Mouse (Mus musculus): ENCODE data around the gene Klhl12. TPM values are rescaled to one million over a fixed set of nuclear protein-coding genes. Genes with fewer than 3 reads are reported as not detected.

Gene Klhl12
- polyA plus RNA-seq, 1 experiment from 2014 or later = 24.8 TPM

GRCm38 (mm10) chr1:134495991-134496390, 40.7 kb downstream of the Klhl12 start:
- H3K4me3 ChIP-seq (ENCODE audit: low read depth, low read length) = no peak overlapping the region
- H3K4me2 ChIP-seq (ENCODE audit: low read length) = no peak overlapping the region
- H3K9me3 ChIP-seq (replicated peaks; ENCODE audit: control insufficient read depth, low read length) = no peaks in the 10 kb centered on the region
- no peak overlapping the region for H3K9ac ChIP-seq (ENCODE audit: low read length)
- ATAC-seq (no peak), DNase-seq (ENCODE audit: low spot score) (no peak)
- H3K36me3 ChIP-seq (ENCODE audit: control insufficient read depth, insufficient read depth, low read length) = peaks cover under 1% of the 10 kb centered on the region; the same call in 1 of the 2 replicates
- H3K4me1 ChIP-seq (ENCODE audit: control insufficient read depth, insufficient read depth, low read length) = peaks cover 11% of the 10 kb centered on the region; the same call in 1 of the 2 replicates
- no peaks in the 10 kb centered on the region for H3K27me3 ChIP-seq (replicated peaks; ENCODE audit: control insufficient read depth, insufficient read depth, low read length)
- no peak overlapping the region for H3K27ac ChIP-seq (ENCODE audit: low read depth, low read length)
- 88% methylated on average over 10 of the region's 10 CpGs for WGBS

- Histone ChIP-seq H3K36me3 (ENCODE audit: control insufficient read depth, insufficient read depth, low read length) (peaks cover 11% of the 10 kb centered on the region), H3K27ac (ENCODE audit: low read depth, low read length) (no peak overlapping the region), H3K9ac (ENCODE audit: low read length) (no peak overlapping the region), H3K4me3 (ENCODE audit: low read depth, low read length) (no peak overlapping the region), H3K27me3 (replicated peaks; ENCODE audit: control insufficient read depth, insufficient read depth, low read length) (no peaks in the 10 kb centered on the region), H3K4me1 (ENCODE audit: control insufficient read depth, insufficient read depth, low read length) (peaks cover under 1% of the 10 kb centered on the region; the same call in 1 of the 2 replicates), H3K9me3 (replicated peaks; ENCODE audit: control insufficient read depth, low read length) (no peaks in the 10 kb centered on the region), H3K4me2 (ENCODE audit: low read length) (no peak overlapping the region)
- WGBS = 94% methylated on average over 1 of the region's 1 CpGs
- DNase-seq (ENCODE audit: low spot score) (no peak), ATAC-seq (no peak)
These were observed 45.6 kb downstream of the Klhl12 start for GRCm38 (mm10) chr1:134500916-134501315.

GRCm38 (mm10) chr1:134506201-134506600, 50.9 kb downstream of the Klhl12 start:
- H3K27me3 ChIP-seq (replicated peaks; ENCODE audit: control insufficient read depth, insufficient read depth, low read length) = no peaks in the 10 kb centered on the region
- H3K4me2 ChIP-seq (ENCODE audit: low read length) = no peak overlapping the region
- 95% methylated on average over 8 of the region's 8 CpGs for WGBS
- H3K4me1 ChIP-seq (ENCODE audit: control insufficient read depth, insufficient read depth, low read length) = no peaks in the 10 kb centered on the region
- peaks cover 42% of the 10 kb centered on the region for H3K36me3 ChIP-seq (ENCODE audit: control insufficient read depth, insufficient read depth, low read length)
- no peak overlapping the region for H3K9ac ChIP-seq (ENCODE audit: low read length)
- no peak for DNase-seq (ENCODE audit: low spot score)
- no peak overlapping the region for H3K27ac ChIP-seq (ENCODE audit: low read depth, low read length)
- no peaks in the 10 kb centered on the region for H3K9me3 ChIP-seq (replicated peaks; ENCODE audit: control insufficient read depth, low read length)
- ATAC-seq = no peak
- H3K4me3 ChIP-seq (ENCODE audit: low read depth, low read length) = no peak overlapping the region

GRCm38 (mm10) chr1:134510018-134510417, 54.7 kb downstream of the Klhl12 start:
- H3K4me3 ChIP-seq (ENCODE audit: low read depth, low read length) = no peak overlapping the region

GRCm38 (mm10) chr1:134512183-134512582, 56.9 kb downstream of the Klhl12 start:
- H3K27me3 ChIP-seq (replicated peaks; ENCODE audit: control insufficient read depth, insufficient read depth, low read length) = peaks cover 24% of the 10 kb centered on the region
- H3K4me1 ChIP-seq (ENCODE audit: control insufficient read depth, insufficient read depth, low read length) = peaks cover 8% of the 10 kb centered on the region; the same call in 1 of the 2 replicates
- no peak overlapping the region for H3K4me2 ChIP-seq (ENCODE audit: low read length)
- H3K4me3 ChIP-seq (ENCODE audit: low read depth, low read length) = no peak overlapping the region
- peaks cover 18% of the 10 kb centered on the region for H3K36me3 ChIP-seq (ENCODE audit: control insufficient read depth, insufficient read depth, low read length)
- H3K9ac ChIP-seq (ENCODE audit: low read length) = no peak overlapping the region
- 50% methylated on average over 4 of the region's 4 CpGs for WGBS
- peak; percentile 22 for DNase-seq (ENCODE audit: low spot score)
- no peak for ATAC-seq
- H3K9me3 ChIP-seq (replicated peaks; ENCODE audit: control insufficient read depth, low read length) = no peaks in the 10 kb centered on the region
- no peak overlapping the region for H3K27ac ChIP-seq (ENCODE audit: low read depth, low read length)

More at GRCm38 (mm10) chr1:134510018-134510417, 54.7 kb downstream of the Klhl12 start:
- ATAC-seq (no peak), DNase-seq (ENCODE audit: low spot score) (no peak)
- Histone ChIP-seq H3K27me3 (replicated peaks; ENCODE audit: control insufficient read depth, insufficient read depth, low read length) (peaks cover 24% of the 10 kb centered on the region), H3K27ac (ENCODE audit: low read depth, low read length) (no peak overlapping the region), H3K4me1 (ENCODE audit: control insufficient read depth, insufficient read depth, low read length) (peaks cover 8% of the 10 kb centered on the region; the same call in 1 of the 2 replicates), H3K9me3 (replicated peaks; ENCODE audit: control insufficient read depth, low read length) (no peaks in the 10 kb centered on the region), H3K36me3 (ENCODE audit: control insufficient read depth, insufficient read depth, low read length) (peaks cover 33% of the 10 kb centered on the region), H3K4me2 (ENCODE audit: low read length) (no peak overlapping the region), H3K9ac (ENCODE audit: low read length) (no peak overlapping the region)
- WGBS = 73% methylated on average over 7 of the region's 7 CpGs

- H3K4me1 ChIP-seq (ENCODE audit: control insufficient read depth, insufficient read depth, low read length) = peaks cover 8% of the 10 kb centered on the region; the same call in 1 of the 2 replicates
- peak overlapping the region; percentile 61; the same call in 1 of the 2 replicates for H3K4me2 ChIP-seq (ENCODE audit: low read length)
- no peak overlapping the region for H3K27ac ChIP-seq (ENCODE audit: low read depth, low read length)
- H3K4me3 ChIP-seq (ENCODE audit: low read depth, low read length) = no peak overlapping the region
- peaks cover 14% of the 10 kb centered on the region for H3K36me3 ChIP-seq (ENCODE audit: control insufficient read depth, insufficient read depth, low read length)
- peaks cover 24% of the 10 kb centered on the region for H3K27me3 ChIP-seq (replicated peaks; ENCODE audit: control insufficient read depth, insufficient read depth, low read length)
- no peak overlapping the region for H3K9ac ChIP-seq (ENCODE audit: low read length)
- WGBS = 45% methylated on average over 6 of the region's 6 CpGs
- DNase-seq (ENCODE audit: low spot score) (no peak), ATAC-seq (no peak)
- no peaks in the 10 kb centered on the region for H3K9me3 ChIP-seq (replicated peaks; ENCODE audit: control insufficient read depth, low read length)
These were observed 57.3 kb downstream of the Klhl12 start for GRCm38 (mm10) chr1:134512584-134512983.

- 2% methylated on average over 38 of the region's 38 CpGs for WGBS
- DNase-seq (ENCODE audit: low spot score) = peak; percentile 29
- Histone ChIP-seq H3K27me3 (replicated peaks; ENCODE audit: control insufficient read depth, insufficient read depth, low read length) (peaks cover 24% of the 10 kb centered on the region), H3K9me3 (replicated peaks; ENCODE audit: control insufficient read depth, low read length) (no peaks in the 10 kb centered on the region), H3K36me3 (ENCODE audit: control insufficient read depth, insufficient read depth, low read length) (peaks cover 6% of the 10 kb centered on the region), H3K4me2 (ENCODE audit: low read length) (peak overlapping the region; percentile 61), H3K4me3 (ENCODE audit: low read depth, low read length) (peak overlapping the region; percentile 30), H3K4me1 (ENCODE audit: control insufficient read depth, insufficient read depth, low read length) (peaks cover 8% of the 10 kb centered on the region; the same call in 1 of the 2 replicates), H3K9ac (ENCODE audit: low read length) (peak overlapping the region; percentile 54), H3K27ac (ENCODE audit: low read depth, low read length) (no peak overlapping the region)
- no peak for ATAC-seq
These were observed 58.1 kb downstream of the Klhl12 start for GRCm38 (mm10) chr1:134513312-134513860.

GRCm38 (mm10) chr1:134513876-134514590, 58.7 kb downstream of the Klhl12 start:
- Histone ChIP-seq H3K27me3 (replicated peaks; ENCODE audit: control insufficient read depth, insufficient read depth, low read length) (peaks cover 24% of the 10 kb centered on the region), H3K4me3 (ENCODE audit: low read depth, low read length) (peak overlapping the region; percentile 30; the same call in 1 of the 2 replicates), H3K4me1 (ENCODE audit: control insufficient read depth, insufficient read depth, low read length) (peaks cover 8% of the 10 kb centered on the region; the same call in 1 of the 2 replicates), H3K36me3 (ENCODE audit: control insufficient read depth, insufficient read depth, low read length) (peaks cover 3% of the 10 kb centered on the region; the same call in 1 of the 2 replicates), H3K9me3 (replicated peaks; ENCODE audit: control insufficient read depth, low read length) (no peaks in the 10 kb centered on the region), H3K27ac (ENCODE audit: low read depth, low read length) (no peak overlapping the region), H3K9ac (ENCODE audit: low read length) (no peak overlapping the region), H3K4me2 (ENCODE audit: low read length) (peak overlapping the region; percentile 61)
- 40% methylated on average over 16 of the region's 16 CpGs for WGBS
- DNase-seq (ENCODE audit: low spot score) (no peak), ATAC-seq (no peak)

- H3K27me3 ChIP-seq (replicated peaks; ENCODE audit: control insufficient read depth, insufficient read depth, low read length) = peaks cover 24% of the 10 kb centered on the region
- no peak overlapping the region for H3K9ac ChIP-seq (ENCODE audit: low read length)
- ATAC-seq (no peak), DNase-seq (ENCODE audit: low spot score) (no peak)
- no peak overlapping the region for H3K4me3 ChIP-seq (ENCODE audit: low read depth, low read length)
- no peak overlapping the region for H3K27ac ChIP-seq (ENCODE audit: low read depth, low read length)
- H3K4me1 ChIP-seq (ENCODE audit: control insufficient read depth, insufficient read depth, low read length) = peaks cover 8% of the 10 kb centered on the region; the same call in 1 of the 2 replicates
- H3K9me3 ChIP-seq (replicated peaks; ENCODE audit: control insufficient read depth, low read length) = no peaks in the 10 kb centered on the region
- H3K4me2 ChIP-seq (ENCODE audit: low read length) = no peak overlapping the region
- 74% methylated on average over 2 of the region's 2 CpGs for WGBS
- no peaks in the 10 kb centered on the region for H3K36me3 ChIP-seq (ENCODE audit: control insufficient read depth, insufficient read depth, low read length)
These were observed 60.6 kb downstream of the Klhl12 start for GRCm38 (mm10) chr1:134515891-134516290.

All from forebrain, embryonic 14.5 days (tissue).